Mouse (Mus musculus) G1E (cell line): ENCODE results near the gene Ndufa7.

ENCODE experiments used
- CTCF ChIP-seq: IDR thresholded peaks from 2 replicates; pipeline ENCODE4 v1.5.1; 2012; ENCODE audit warnings: low read depth, low read length, inconsistent platforms, mixed read lengths
- GATA1 ChIP-seq: IDR thresholded peaks from 2 replicates; pipeline ENCODE4 v1.6.1; 2012; ENCODE audit warnings: borderline replicate concordance, low read length, inconsistent platforms, mixed read lengths
- GATA2 ChIP-seq: IDR thresholded peaks from 2 replicates; pipeline ENCODE4 v1.6.1; 2012; ENCODE audit warnings: low read depth, low read length, inconsistent platforms, borderline replicate concordance
- POLR2AphosphoS5 ChIP-seq: IDR thresholded peaks from 2 replicates; pipeline ENCODE4 v1.6.1; 2012; ENCODE audit warnings: low read depth, low read length, inconsistent platforms; ENCODE audit not compliant: insufficient replicate concordance
- TAL1 ChIP-seq: conservative IDR thresholded peaks from 2 replicates; pipeline ENCODE4 v1.6.1; 2012; ENCODE audit warnings: low read depth, low read length, inconsistent platforms, mixed read lengths

DNA sequence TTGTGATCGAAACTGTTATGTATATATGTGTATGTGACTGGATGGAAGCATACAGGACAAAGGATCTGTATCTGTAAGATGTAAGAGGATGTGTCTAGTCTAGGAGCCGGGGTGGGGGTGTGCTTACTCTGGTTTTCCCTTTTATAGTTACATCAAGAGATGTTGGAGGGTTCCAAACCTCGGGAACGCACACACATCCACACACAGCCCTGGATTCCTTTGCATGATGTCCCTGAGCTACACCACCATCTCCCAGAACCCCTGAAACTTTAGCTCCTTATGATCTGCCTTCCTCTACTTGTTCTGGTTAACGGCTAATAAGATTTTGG is 44.4 kb upstream of the Ndufa7 start:
- TF ChIP-seq CTCF (no peak), GATA1 (no peak), TAL1 (no peak), GATA2 (no peak), POLR2AphosphoS5 (no peak)
